Mouse (Mus musculus) CD4-positive, CD25-positive, alpha-beta regulatory T cell, adult 2 months (primary cell): Measurements from ENCODE around the gene Scmh1.

ENCODE experiments used
- DNase-seq: peaks from one replicate; pipeline ENCODE4 v3.0.0-alpha.2; 2012; ENCODE audit warnings: low read depth, low spot score

Scmh1 gene

DNA sequence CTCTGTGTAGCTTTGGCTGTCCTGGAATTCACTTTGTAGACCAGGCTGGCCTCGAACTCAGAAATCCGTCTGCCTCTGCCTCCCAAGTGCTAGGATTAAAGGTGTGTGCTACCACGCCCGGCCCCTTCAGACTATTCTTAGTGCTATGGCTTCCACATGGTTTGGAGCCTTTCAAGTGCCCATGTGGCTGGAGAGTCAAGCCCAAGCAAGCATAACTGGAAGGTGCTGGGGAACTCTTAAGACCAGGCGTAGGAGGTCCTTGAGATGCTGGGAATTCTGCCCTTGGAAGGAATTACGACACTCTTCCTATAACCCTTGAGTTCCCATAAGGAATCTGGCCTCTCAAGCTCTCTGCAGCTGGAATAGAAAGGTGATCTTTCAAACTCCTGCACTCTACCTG is 151.5 kb downstream of the Scmh1 start:
- DNase-seq, result no peak

DNA sequence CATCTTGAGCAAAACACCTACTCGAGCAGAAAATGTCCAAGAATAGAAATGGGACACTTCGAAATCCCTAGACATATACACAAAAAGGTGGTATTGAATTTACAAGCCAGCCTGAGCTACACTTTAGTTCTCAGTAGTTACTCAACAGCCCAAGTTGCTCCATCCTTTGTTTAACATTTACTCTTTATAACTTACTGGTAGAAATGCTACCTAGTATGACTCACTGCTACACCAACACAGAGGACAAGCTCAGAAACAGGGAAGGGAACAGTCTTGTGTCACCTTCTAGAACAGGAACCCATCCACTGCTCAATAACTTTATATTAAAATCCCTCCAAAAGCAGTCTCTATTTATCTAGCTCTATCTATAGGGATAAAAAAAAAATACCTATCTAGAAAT is 160.6 kb downstream of the Scmh1 start:
- no peak for DNase-seq

DNA sequence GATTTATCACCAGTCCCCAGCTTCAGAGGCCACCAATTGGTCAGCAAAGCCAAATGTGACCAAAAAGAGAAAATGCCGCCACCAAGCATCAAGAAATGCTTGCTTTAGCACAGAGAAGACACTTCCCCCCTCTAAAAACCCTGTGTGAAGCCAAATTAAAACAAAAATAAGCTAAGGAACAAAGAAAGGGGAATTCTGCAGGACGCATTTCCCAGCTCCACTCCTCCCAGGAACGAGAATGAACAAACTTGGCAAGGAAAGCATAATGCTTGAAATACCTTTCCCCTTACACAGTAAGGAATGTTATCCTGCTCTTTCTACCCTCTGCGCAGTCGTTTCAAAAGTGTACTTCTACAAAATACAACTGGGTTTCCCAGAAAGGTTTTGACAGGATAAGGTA is 162.9 kb downstream of the Scmh1 start:
- DNase-seq, result no peak

DNA sequence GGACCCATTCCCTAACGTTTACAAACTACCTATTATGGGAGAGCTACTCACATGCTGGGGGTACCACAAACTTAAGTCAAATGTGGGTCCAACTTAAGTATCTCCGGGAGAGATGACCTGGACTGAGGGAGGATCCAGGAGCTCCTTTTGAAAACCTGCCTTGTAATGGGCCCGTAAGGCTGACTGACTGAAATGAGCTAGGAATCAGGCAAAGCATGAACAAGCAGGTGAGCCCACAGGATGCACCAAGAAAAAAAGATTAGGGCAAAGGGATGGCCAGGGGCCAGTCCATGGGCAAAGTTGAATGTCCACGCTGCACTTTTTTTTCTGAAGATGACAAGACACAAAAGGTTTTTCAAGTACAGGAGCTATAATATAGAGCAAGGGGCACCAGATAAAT is 163.9 kb downstream of the Scmh1 start:
- peak; percentile 13 for DNase-seq

DNA sequence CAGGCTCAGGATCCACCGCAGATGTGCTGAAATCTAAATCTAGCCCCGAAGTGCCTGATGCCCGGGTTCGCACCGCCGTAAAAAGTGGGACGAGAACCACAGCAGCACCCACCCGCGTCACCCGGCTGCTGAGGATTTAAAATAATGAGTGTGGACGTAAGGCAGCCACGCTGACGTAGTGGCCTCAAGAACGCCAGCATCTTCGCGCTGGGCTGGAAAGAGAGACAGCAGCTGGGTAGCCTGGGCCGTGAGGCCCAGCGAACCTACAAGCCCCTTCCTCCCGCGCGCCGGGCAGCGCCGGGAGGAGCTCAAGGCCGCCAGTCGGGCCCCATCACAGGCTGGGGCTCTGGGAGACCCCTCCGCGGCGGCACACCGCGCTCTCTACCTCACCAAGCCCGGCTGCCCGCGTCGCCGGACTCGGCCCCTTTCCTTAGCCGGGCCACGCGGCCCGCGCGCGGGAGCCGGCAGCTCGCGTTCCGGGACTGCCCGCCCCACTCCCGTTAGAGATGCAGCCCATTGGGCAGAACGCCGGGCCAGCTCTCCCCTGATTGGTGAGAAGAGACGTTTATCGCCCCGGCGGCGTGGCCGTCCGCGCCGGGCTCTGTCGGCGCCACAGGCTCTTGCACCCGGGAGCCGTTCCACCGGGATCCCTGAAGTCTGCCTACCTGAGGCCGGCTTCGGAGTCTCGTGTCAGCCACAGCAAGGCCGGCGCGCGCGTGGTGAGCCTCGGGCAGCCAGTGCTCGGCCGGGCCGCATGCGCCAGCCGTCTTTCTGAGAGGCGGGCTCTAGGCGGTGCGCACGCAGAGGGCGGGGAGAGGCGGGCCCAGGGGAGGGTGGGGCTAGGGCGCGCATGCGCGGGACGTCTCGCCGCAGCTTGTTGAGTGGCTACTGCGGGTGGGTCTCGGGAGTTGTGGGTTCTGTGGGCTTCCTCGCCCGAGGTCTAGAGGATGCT is 164.7 kb downstream of the Scmh1 start, which contains the start of gene Ctps:
Gene Ctps (minus strand): TSS at position 791 of the 952 bp plus-strand sequence.
- DNase-seq, result peak; percentile 96

DNA sequence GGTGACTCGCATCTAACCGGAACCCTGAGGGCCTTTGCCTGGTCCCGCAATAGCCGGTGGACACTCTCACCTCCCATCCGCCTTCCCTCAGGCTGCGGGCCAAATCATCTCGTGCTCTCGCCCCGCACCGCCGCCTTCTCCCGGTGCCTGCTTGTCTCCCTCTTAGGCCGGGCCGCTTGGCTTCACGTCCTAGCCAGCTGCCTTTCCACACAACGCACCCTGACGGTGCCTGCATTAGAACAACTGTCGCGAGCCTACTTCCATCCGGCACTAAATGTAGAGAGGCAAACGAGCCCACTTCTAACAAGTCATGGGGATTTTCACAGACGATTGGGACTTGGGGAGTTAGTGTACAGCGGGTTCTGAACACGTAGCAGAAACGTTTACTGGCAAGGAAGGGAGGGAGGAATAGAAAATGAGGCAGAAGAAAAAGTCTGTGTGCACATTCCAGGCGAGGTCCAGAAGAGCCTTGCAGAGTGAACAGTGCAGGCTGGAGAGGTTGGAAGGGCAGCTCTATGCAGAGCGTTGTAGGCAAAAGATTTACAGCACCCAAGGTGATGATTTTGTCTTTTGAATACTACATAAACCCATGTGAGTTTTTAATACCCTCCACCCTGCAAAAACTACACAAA is 165.5 kb downstream of the Scmh1 start:
- DNase-seq, result no peak

- no peak for DNase-seq
Observed at GRCm38 (mm10) chr4:120571070-120571464, 166.0 kb downstream of the Scmh1 start.

DNA sequence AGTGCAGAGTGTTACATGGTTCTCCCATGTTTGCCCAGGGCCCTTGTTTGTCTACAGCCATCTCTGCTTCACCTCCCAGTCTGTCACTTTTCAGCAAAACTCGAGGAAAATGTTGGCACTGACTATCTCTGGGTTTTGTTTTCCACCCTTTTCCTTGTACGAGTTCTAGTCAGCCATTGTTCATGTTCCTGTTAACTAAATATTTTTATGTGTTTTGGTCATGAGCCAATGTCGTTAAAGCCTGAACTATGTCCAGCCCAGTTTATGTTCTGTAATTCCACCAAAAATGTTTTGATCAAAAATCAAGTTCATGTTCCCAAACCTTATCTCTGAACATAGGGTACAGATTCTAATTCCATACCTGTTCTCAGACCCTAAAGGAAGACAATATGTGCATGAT is 166.6 kb downstream of the Scmh1 start:
- DNase-seq, result no peak
